Mouse (Mus musculus) ES-E14 (cell line): ENCODE measurements around the gene Galnt6.

Experiments used
- CHD2 ChIP-seq: IDR thresholded peaks from 2 replicates; pipeline ENCODE4 v1.6.1; 2014; ENCODE audit warnings: mild to moderate bottlenecking, low read depth, low read length, inconsistent platforms
- HCFC1 ChIP-seq: IDR thresholded peaks from 2 replicates; pipeline ENCODE4 v1.6.1; 2012; ENCODE audit warnings: low read length, inconsistent platforms, borderline replicate concordance; ENCODE audit not compliant: insufficient read depth
- MAFK ChIP-seq: IDR thresholded peaks from 2 replicates; pipeline ENCODE4 v1.6.1; 2014; ENCODE audit warnings: mild to moderate bottlenecking, low read depth, low read length, inconsistent platforms; ENCODE audit not compliant: insufficient read depth
- ZC3H11A ChIP-seq: IDR thresholded peaks from 2 replicates; pipeline ENCODE4 v1.6.1; 2012; ENCODE audit warnings: low read depth, mild to moderate bottlenecking, inconsistent platforms, low read length, borderline replicate concordance
- ZNF384 ChIP-seq: IDR thresholded peaks from 2 replicates; pipeline ENCODE4 v1.6.1; 2012; ENCODE audit warnings: low read depth, low read length, inconsistent platforms

DNA sequence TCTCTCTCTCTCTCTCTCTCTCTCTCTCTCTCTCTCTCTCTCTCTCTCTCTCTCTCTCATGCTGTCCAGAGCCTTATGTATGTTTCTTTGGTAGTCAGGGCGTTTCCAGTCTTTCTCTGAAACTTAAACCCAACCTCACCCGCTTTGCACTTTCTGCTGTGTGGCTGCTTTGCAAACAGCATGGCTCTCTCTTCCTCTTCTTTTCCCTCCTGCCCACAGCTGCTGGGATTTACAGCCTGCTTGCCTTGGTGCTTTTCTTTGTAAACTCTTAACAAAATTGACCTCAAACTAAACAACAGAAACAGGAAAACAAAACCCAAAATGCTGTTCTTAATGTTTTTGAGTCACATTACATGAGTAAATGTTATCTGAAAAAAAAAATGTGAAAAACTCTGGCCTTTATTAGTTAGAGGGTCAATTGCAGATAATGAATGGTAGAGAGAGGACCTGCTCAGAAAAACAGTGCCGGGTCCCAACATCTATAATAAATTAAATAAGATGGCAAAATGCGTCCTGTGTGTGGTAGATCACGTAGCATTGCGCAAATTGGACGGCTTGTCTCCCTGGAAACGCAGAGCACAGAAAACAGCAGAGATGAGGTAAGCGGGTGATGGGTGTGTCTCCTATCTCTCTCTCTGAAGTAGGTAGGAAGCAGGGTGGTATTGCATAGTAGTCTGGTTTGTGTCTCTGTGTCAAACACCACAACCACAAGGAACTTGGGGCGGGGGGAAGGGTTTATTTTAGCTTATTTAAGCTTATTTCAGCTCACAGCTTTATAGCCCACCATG lies 20.8 kb upstream of the Galnt6 start:
- TF ChIP-seq HCFC1 (no peak), ZNF384 (no peak), CHD2 (no peak), MAFK (no peak), ZC3H11A (no peak)
